Mouse (Mus musculus) G1E (cell line): ENCODE measurements around the gene Smim5.

Experiments used
- CTCF ChIP-seq: IDR thresholded peaks from 2 replicates; pipeline ENCODE4 v1.5.1; 2012; ENCODE audit warnings: low read depth, low read length, inconsistent platforms, mixed read lengths
- GATA1 ChIP-seq: IDR thresholded peaks from 2 replicates; pipeline ENCODE4 v1.6.1; 2012; ENCODE audit warnings: borderline replicate concordance, low read length, inconsistent platforms, mixed read lengths
- GATA2 ChIP-seq: IDR thresholded peaks from 2 replicates; pipeline ENCODE4 v1.6.1; 2012; ENCODE audit warnings: low read depth, low read length, inconsistent platforms, borderline replicate concordance
- POLR2AphosphoS5 ChIP-seq: IDR thresholded peaks from 2 replicates; pipeline ENCODE4 v1.6.1; 2012; ENCODE audit warnings: low read depth, low read length, inconsistent platforms; ENCODE audit not compliant: insufficient replicate concordance

GRCm38 (mm10) chr11:115886446-115886845 is 13.3 kb upstream of the Smim5 start:
- no peak for TF ChIP-seq CTCF
- no peak for TF ChIP-seq POLR2AphosphoS5
- TF ChIP-seq GATA1, result no peak
- no peak for TF ChIP-seq GATA2
